Mouse (Mus musculus) spleen, postnatal 36 days (tissue): ENCODE measurements around the gene Iqsec1.

ENCODE experiments used
- DNase-seq, 2 experiments: peaks; one replicate each; pipeline ENCODE4 v3.0.0; 2022; ENCODE audit warnings: low spot score in 2 of 2, mixed read lengths in 1 of 2

The Iqsec1 gene

DNA sequence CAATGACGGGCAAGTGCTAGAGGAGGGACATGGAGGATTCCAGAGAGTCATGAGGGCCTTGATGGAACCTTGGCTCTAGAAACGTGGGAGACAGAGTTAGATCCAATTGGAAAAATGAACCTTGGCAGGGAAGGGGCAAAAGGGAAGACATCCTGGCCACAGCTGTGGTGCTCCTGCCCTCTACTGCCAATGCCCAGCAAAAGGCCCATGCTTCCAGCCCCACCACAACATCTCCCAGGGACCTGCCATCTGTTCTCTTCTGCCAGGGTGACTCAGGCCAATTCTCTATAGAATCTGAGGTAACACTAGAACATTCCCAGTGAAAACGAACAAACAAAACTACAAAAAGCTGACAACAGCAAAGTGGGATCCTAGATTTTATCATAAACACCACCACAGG, 173.1 kb downstream of the Iqsec1 start:
- no peak for DNase-seq

DNA sequence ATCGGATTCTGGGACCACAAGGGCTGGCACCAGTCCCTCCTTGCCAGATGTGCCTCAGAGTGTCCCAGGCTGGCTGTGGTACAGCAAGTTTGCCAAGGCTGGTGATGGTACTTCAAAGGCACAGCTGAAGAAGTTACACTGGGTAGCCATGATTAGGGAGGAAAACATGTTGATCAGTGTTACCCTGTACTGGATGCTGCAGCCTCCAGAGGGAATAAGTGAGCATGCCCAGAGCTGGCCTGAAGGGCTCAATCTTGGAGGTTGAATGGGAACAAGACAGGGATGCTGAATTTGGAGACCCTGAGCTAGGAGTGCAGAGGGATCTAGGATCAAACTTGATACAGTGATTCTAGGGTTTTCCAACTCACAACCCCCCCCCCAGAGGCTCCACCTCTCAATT, 175.0 kb downstream of the Iqsec1 start:
- no peak for DNase-seq

DNA sequence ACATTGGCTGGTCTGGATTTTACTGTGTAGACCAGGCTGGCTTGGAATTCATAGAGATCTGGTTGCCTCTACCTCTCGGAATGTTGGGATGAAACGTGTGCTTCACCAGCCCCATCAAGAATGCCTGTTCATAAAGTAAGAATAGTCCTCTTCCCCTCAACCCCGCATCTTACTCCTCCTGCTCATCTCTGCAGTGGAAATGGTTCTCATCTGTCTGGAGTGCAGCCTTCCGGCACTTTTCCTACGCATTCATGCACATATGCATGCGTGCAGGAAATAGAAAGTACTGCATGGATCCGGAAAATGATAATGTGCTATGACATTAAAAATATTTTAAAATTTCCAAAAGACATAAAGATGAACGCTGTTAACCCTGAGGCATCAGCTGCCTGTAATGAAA, 175.9 kb downstream of the Iqsec1 start:
- no peak for DNase-seq

DNA sequence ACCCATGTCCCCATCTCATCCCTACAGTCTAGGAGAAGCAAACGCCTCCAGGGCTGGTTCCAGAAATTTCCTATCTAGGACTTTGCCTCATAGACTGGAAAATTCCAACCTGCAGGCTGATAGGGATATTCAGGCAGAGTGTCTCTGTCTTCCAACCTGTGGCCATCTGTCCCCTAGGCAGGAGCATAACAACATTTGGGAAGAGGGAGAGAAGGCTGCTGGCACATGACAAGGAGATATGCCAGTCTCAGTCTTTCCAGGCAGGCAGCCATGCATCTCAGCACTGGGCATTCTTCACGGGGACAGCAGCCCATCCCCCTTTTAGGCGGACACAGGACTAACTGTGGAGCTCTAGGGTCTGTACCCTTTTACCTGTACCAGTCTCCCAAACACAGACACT, 176.4 kb downstream of the Iqsec1 start:
- DNase-seq: no peak

DNA sequence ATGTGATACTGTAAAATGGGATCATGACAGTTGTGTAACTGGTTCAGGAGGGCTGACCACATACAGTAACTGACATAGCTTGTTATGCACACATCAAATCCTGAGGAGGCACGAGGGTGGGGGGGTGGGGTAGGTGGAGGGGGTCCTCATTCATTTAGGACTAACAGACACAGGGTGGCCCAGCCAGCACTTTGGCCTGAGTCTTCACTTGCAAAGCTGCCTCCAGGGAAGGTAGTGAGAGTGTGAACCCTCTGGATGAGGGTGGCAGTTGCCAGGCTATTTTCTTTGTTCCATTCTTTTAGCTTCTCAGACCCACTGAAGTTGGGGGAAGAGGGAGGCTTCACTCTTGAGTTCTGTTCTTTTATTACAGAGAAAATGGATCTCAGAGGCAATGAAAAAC, 177.9 kb downstream of the Iqsec1 start:
- no peak for DNase-seq

DNA sequence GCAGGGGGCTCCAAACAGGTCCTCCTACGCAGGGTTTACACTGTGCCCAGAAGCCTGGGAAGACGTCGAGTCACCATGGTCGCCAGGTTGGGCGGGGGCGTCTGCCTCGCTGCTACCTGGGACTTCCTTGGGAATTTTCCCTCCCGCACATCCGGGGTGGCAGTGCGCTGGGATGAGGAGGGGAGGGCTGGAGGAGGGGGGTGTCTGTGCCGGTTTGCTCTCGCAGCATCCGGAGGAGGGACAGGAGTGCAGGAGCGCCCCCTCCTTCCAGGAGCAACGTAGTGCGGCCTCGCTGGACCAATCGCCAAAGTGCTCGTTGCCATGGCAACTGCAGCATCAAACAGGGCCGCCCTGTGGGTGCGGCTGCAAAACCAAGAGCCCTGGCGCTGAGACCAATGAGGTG, 178.5 kb downstream of the Iqsec1 start:
- peak; percentile 64 to 67 for DNase-seq

DNA sequence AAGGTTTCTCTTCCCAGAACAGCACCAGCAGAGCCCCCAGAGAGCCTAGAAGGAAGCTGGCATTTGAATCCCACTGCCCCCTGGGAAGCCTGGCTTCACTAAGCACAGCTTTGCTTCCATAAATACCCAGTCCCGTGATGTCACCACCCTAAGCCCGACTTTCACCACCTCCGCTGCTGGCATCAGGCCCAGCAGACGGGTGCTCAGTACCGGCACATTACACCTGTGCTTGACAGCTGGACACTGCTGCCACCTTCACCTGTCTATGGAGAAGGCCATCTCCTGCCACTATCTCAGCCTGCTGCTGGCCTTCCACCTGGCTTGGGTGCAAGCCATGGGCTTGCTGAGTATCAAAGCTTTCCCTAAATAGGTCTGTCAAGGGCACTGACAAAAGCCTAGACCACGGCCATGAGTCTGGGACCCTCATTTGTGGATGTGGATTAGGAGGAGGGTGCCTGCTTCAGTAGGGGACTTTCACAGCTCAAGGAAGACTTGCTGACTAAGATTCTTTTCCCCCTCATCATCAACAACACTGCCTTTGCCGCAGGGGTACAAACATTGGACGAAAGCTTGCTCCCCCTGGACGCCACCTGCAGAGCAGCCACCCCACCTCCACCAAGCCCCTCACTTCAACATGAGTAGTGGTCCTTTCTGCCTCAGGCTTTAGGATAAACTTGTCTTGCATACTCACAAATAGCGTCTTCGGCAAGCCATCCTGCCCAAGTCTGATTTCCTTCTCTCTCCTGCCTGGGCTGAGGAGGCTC, 179.2 kb downstream of the Iqsec1 start:
- no peak for DNase-seq

DNA sequence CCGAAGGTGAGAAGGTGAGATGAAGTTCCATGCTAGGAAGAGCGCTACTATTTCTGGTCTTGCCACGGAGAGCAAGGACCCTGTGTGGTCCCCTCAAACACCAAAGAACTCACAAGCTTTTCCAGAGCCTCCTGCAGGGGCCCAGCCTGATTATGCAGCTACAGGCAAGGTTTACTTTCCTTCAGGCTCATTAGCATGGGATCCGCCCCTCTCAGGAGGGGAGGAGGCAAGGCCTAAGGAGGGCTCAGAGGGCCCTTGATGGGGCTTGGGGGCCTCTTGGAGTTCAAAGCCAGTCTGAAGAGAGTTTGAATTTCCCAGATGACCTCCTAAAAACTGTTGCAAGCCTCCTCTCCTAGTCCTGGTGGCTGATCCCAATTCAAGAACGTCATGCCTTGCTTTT, 179.9 kb downstream of the Iqsec1 start:
- DNase-seq: no peak

DNA sequence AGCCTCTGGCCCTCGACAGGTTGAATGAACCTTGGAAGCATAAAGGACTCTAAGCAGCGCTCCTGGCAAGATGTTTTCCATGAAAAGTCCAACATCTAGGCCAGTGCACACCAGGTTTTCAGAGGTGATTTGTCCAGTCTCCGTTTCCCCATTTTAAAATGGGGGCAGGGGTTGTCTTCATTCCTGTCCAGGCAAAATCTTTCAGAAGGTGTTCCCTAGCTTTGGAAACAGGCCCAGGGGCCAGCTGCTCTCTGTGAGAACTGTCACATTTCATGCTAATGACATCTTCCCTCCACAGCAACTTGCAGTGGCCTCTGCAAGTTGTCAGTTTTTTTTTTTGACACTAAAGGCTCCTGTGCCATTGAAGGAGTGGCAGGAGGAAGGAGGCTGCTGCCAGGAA, 180.4 kb downstream of the Iqsec1 start:
- DNase-seq: no peak

DNA sequence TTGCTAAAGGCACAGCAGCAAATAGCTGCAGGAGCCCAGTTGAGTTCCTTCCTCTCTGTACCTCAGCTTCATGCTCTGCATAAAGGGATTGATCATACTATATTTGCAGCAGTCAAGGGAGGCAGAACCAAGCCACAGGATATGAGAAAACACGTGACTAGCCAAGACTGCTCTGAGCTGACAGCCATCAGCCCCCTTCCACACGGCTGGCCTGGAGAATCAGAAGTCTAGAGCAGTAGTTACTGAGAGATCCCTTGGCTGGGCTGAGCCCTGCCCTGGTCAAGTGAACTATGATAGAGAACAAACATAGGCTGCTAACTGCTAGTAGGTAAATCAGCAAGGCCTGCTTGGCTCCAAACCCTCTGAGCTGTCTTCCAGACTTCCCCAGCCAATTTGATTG, 180.9 kb downstream of the Iqsec1 start:
- DNase-seq: peak; percentile 17 to 23

DNA sequence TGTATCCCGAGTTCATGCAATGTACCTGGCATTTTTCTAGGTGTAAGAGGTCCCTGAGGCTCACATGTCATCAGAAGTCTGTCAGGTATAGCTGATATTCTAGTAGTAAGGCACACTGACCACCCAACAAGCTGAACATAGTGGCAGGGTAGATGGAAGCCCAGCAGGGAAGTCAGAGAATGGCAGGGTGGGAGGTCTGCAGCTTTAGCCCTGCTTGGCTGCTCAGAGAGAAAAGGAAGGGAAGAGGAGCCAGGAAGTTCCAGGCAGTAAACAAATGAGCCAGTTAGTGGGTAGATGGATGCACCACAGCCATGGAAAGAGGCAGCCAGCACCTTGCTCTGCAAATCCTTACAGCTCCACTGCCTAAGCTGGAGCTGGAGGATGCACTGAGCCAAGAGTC, 181.7 kb downstream of the Iqsec1 start:
- DNase-seq: no peak

DNA sequence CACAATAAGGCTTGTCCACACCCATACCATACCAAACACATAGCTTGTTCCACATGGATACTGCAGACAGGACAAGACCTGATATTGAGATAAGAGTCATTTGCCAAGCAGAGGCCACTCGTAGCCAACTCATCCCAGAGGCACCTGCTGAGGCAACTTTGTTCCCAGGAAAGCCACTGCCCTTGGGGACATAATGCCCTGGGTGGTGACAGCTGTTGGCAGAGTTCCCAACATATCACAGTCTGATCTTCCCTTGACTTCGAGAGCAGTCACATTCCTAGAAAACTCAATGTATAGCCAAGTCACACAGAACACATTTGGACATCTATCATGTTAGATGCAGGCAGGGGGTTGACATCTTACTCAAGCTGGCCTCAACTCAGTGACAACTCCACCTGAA, 183.4 kb downstream of the Iqsec1 start:
- no peak for DNase-seq

DNA sequence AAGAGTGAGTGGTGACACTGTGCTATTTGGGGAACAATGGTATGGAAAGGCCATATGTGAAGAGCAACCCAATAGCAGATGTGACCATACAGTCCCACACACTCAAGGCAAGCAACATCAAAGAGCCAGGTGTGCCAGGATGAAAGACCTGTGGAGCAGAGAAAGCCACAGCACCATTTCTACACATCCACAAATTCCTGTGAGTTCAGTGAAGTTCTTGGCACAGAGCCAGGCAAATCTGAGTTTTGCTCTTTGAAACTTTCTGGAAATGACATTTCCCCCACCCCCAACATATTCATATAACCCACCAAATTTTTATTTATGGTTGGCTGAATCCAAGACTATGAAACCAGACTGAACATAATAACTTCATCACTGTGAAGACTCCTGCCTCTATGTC, 183.8 kb downstream of the Iqsec1 start:
- no peak for DNase-seq

DNA sequence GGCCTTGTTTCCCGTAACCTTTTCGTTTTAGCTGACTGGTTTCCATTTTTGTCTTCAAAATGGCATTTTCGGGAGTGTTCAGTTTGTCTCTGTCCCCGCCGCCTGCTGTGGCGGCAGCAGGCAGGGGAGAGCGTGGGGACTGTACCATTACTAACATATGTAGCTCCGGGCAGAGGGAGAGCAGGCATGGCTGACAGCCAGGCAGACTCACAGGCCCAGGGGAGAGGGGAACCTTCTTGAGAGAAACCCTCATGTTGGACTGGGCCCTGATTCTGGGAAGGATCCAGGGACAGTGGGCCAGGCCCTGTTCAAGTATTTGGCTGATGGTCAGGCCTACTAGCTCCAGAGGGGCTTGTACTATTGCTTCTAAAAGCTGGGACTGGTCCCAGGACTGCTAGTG, 185.9 kb downstream of the Iqsec1 start:
- no peak for DNase-seq

DNA sequence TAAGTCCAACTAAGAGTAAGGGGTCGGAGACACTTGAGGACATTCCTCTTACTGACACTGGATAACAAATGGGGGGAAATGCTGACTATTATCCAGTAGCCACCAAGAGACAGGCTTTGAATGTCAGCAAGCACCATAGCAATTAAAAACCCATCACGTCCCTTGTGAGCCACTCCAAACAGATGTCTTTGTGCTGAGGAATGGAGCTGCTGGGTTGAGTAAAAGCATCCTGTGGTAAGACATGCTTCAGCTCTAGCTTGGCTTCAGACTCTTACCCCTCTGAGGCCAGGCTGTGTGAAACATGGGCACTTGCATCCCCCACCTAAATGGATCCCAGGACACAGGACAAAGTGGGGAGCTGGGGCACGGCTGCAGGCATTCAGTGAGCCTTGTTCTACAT, 186.4 kb downstream of the Iqsec1 start:
- DNase-seq: no peak

DNA sequence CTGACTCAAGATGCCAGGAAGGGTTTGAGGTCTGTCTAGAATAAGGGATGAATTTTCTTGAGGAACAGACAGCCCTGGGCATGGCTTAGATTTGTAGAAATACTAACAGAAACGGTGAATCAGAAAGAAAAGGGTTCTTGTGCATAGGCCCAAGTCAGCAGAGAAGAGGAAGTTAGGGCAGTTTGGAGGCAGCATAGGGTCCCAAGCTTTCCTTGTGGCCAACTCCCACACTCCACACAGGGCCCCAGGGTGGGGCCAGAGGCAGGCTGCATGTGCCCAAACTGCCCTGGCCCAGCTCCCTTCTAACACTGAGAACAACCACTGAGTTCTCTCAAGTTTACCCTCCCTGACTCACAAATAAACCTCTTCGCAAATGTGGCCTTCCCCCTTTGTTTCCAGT, 187.7 kb downstream of the Iqsec1 start:
- no peak for DNase-seq

DNA sequence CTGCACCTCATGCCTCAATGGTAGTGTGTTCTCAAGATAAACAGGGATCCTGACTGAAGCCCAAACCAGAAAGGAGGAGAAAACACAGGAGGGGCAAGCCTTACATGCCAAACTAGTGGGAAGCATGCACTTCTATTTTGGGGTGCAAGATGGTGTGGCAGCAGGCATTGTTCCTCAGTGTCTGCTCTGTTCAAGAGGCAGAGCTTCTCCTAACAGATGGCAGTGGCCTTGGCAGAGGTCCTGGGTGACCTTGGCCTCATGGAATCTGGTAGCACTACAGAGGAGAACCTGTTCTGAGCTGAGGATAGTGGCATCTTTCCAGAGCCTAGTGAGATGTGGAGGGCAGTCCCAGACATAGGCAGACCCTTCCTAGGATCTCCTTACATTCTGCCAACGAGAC, 189.4 kb downstream of the Iqsec1 start:
- DNase-seq: no peak

DNA sequence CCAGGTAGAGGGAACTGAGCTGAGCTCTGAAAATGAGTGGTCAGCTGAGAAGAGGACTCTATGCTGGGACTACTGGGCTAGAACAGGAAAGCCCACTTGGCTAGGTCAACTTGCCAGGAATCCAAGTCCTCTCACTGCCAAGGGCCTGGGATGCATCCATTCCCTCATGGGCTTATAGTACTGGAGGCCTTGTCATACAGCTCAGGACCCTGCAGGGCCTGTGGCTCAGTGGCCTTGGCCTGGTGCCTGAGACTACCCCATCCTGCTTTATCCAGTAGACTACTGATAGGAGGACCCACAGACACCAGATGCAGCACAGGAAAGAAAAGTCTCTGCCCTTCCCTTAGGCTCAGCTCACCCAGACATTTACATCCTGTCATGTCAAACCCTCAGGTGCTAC, 190.3 kb downstream of the Iqsec1 start:
- no peak for DNase-seq

DNA sequence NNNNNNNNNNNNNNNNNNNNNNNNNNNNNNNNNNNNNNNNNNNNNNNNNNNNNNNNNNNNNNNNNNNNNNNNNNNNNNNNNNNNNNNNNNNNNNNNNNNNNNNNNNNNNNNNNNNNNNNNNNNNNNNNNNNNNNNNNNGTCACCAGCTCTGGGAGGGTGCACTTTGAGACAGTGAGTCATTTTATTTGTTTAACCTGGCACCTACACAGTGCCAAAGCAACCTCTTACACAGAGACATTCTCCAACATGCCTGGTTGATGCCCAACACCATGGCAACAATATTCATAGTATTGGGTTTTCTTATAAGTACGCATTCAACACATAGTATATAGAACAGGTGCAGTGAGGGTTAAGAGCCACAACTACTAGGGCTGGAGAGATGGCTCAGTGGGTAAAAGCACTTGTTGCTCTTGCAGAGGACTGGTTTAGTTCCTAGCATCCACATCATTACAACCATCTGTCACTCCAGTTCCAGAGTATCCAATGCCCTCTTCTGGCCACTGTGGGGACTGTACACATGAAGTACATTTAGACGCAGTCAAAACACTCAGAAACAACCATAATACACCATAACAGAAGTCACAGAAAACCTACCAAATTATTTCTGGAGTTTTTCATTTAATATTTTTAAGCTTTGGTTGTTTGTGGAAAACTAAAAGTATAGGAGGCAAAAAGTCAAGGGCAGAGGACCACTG, 191.4 kb downstream of the Iqsec1 start:
- no peak for DNase-seq

DNA sequence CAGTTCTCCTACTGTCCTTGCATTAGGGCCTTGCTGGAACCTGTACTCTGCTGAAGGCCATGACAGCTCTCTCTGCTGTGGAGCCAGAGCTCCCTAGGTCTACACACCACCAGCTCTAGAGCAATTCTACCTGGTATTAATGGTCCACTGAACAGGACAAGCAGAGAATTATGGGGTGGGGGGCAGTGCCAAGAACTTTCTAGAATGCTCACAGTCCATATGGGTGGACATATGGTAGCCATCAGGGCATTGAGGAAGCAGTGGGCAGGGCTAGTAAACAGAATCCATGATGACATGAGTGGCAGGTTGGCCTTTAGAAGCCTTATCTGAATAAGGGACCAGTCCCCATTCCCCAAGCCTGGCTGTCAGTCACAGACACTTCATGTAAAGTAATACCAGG, 197.6 kb downstream of the Iqsec1 start:
- DNase-seq: no peak

DNA sequence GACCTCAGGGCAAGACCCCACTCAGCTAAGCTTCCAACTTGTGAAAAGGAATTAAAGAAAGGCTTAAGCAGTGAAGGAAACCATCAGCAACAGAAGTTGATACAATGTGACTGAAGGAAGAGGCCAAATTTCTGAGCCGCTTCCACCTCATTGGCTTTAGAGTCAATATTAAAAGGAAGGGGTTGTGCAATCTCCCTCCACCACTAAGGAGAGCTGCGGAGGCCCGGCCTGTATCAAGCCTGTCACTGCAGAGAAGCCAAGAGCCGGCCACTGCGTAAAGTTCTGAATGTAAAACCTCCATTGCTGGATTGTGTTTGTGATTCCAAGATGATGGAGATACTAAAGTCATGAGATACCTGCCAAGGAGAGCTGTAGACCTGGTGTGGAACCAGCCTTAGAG, 199.0 kb downstream of the Iqsec1 start:
- no peak for DNase-seq

DNA sequence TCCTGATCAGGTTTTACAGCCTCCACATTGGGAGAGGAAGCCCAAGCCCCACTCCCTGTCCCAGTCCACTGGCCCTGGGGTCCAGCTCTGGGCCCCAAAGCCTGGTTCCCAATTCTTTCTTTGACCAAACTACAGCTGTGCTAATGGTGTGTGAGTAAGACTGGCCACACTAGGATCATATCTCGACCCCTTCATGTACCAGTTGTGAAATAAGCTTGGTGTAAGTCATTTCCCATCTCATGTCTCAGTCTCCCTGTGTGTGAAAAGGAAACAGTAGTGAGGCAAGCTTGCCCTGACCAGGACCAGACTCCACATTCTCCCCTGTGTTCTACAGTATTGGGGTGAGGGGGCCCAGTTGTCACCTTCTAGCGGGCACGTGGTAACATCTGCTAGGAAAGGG, 200.9 kb downstream of the Iqsec1 start:
- no peak for DNase-seq

DNA sequence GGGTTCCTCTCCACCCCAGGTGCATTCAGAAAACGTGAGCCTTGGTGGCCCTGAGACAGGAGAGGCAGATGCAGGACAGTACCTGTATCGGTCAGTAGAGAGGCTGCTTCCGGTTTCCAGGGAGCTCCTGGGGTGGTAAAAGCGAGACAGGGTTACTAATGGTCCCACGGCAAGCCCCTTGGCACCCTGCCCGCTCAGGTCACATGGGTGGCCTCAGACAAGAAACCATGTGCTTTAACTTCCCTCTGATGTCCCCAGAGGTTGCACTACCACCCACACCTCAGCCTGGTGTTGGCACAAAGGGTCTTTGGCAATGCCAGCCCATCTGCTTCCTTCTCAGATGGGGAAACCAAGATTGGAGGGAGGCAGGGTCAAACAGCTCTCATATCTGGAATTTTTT, 201.4 kb downstream of the Iqsec1 start:
- peak; percentile 84 to 87 for DNase-seq

DNA sequence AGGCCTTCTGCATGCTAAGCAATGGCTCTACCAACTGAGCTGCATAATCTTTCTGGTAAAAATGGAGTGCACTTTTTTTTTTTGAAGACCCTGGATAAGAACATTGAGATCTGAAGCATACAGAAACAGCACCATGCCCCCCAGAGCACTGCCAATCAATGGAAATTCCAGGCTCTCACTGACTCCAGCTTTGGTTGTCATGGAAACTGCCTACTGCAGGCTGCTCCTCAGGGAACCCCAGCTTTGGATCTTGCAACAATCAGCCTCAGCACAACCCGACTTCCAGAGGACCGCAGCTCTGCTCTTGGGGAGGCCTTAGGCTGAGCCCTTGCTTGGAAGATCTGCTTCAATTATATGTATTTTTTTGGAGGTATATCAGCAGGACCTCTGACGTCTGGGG, 201.9 kb downstream of the Iqsec1 start:
- no peak for DNase-seq
